Mouse (Mus musculus) ES-E14 (cell line): ENCODE measurements around the gene Sec31b.

Source experiments
- CHD2 ChIP-seq: IDR thresholded peaks from 2 replicates; pipeline ENCODE4 v1.6.1; 2014; ENCODE audit warnings: mild to moderate bottlenecking, low read depth, low read length, inconsistent platforms
- HCFC1 ChIP-seq: IDR thresholded peaks from 2 replicates; pipeline ENCODE4 v1.6.1; 2012; ENCODE audit warnings: low read length, inconsistent platforms, borderline replicate concordance; ENCODE audit not compliant: insufficient read depth
- MAFK ChIP-seq: IDR thresholded peaks from 2 replicates; pipeline ENCODE4 v1.6.1; 2014; ENCODE audit warnings: mild to moderate bottlenecking, low read depth, low read length, inconsistent platforms; ENCODE audit not compliant: insufficient read depth
- ZC3H11A ChIP-seq: IDR thresholded peaks from 2 replicates; pipeline ENCODE4 v1.6.1; 2012; ENCODE audit warnings: low read depth, mild to moderate bottlenecking, inconsistent platforms, low read length, borderline replicate concordance
- ZNF384 ChIP-seq: IDR thresholded peaks from 2 replicates; pipeline ENCODE4 v1.6.1; 2012; ENCODE audit warnings: low read depth, low read length, inconsistent platforms

GRCm38 (mm10) chr19:44582103-44582502, 36.4 kb upstream of the Sec31b start:
- no peak for TF ChIP-seq MAFK
- TF ChIP-seq ZC3H11A, result no peak
- TF ChIP-seq CHD2, result no peak
- TF ChIP-seq HCFC1, result no peak
- TF ChIP-seq ZNF384, result no peak
